Mouse (Mus musculus): ENCODE measurements around the gene Kcnn1. TPM values are rescaled to one million over a fixed set of nuclear protein-coding genes. Genes with fewer than 3 reads are reported as not detected.
"Not testable (repeated sequence)": the region's sequence is repeated elsewhere in the genome, so short reads cannot be mapped to it uniquely, and the experiment has no call there.

Kcnn1 gene
- total RNA-seq, 2 experiments from 2014 or later = 19.4 to 22.4 TPM

DNA sequence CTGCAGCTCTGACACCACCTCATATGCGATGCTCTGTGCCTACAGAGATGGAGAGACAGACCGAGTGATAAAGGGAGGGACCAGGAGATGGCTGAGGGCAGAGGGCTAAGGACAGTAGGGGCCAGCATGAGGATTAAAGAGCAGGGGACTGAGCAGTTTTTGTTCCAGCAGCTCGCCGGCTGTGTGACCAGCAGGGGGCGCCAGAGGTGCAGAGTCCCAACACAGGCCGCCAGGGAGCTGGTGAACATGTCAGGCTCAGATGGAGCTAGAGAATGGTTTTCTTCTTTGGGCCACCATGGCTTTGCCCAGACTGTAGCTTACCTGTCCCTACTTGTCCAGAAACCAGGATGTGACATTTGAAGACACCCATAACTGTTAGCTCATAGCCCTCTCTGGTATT, 18.5 kb downstream of the Kcnn1 start:
- DNase-seq (ENCODE audit: extremely low spot score in 1 of 2, low spot score in 1 of 2) = peak; percentile 90 to 98

DNA sequence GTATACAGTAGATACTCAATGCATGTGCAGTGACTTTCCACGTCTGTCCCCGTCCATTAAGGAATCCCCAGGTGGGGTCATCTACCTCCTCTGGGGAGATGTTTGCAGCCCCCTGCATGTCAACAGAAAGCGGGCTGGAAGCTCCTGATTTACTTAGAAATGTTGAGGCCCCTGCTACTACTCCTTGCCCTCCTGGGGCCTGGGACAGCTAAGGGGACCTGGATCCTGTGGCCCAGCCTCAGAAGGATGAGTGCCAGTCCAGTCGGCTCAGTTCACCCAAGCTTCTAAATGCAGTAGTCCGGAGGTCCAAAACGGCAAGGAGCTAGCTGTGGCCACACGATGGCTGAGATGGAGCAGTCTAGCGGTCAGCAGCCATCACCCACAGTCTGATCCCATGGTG, 19.1 kb downstream of the Kcnn1 start:
- DNase-seq (ENCODE audit: extremely low spot score in 1 of 2, low spot score in 1 of 2) = no peak

DNA sequence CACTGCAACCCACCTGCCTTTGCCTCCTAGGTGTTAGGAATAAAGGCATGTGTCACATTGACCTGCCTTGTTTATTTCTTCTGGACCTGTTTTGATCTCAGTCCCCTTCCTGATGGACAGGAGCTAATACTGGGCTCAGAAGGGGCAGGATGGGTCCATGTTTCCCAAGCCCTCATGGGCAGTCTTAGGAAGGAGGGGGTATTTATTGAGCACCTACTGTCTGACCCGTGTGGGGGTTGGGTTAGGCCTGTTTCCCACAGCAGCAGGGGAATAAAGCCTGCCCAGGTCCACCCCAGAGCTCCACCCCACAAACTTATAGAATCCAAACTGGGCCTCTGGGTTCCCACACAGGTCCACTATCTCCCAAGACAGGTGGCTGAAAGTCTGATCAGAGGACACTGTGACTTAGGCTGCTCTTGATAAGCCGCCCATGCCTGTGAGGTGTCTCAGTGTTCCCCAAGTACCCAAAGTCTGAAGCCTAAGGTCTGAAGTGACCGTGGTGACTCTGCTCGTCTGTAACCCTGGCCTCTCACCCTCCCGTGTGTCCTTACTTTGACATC, 19.8 kb downstream of the Kcnn1 start:
- no peak for DNase-seq (ENCODE audit: extremely low spot score in 1 of 2, low spot score in 1 of 2)

DNA sequence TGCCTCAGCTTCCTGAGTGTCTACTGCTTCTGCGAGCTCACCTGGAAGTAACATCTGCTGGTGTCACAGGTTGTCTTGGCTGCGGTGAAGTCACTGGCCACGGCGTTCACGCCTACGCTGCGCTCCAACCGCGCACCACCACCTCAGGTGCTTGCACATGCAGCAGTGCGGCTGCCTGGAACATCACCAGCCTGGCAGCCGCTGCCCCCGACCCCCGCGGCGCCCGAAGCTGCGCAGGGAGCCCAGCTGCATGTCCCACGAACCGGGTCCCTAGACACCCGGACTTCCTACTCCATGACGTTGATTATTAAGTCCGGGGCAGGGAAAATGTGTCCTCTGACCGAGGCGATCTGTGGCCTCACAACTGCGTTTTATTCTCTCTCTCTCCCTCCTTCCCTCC, 20.6 kb downstream of the Kcnn1 start:
- DNase-seq (ENCODE audit: extremely low spot score in 1 of 2, low spot score in 1 of 2) = no peak

DNA sequence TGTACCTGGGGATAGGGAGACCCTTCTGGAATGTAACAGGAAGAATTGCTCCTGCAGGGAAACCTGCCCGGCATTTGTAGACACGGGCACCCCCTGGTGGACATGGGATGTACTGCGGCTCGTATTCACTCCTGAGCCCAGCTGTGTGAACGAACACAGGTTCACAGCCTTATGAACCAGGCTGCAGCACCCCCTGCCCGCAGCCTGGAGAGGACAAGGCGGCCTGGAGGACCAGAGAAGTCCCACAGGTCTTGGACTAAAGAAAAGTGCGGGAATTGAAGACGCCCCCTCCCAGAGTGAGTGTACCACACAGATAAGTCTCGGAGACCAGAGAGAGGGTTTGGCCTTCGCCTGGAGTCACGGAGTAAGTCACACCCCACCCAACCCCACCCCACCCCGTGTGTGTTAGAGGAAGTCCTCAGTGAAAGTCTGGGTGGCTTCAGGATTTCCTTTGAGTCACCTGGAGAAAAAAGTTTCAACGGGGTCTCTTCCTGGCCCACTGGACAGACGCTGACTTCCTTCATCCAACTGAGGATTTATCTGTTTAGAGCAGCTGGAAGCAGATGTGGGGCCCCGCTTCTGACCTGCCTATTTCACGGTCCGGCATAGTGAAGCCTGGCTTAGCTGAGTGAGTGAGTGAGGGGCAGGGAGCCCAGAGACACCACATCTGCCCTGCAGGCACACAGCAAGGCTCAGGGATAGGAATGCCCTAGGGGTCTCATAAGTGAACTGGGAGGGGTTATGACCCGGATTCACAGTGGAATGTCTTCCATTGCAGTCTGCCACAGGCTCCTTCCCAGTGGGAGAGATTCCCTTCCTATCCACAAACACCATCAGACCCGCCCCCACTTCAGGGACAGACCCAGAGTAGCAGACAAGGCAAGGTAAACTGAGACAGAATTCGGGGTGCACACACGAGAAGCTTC, 21.6 kb downstream of the Kcnn1 start:
- peak; percentile 96 to 99 for DNase-seq (ENCODE audit: extremely low spot score in 1 of 2, low spot score in 1 of 2)

DNA sequence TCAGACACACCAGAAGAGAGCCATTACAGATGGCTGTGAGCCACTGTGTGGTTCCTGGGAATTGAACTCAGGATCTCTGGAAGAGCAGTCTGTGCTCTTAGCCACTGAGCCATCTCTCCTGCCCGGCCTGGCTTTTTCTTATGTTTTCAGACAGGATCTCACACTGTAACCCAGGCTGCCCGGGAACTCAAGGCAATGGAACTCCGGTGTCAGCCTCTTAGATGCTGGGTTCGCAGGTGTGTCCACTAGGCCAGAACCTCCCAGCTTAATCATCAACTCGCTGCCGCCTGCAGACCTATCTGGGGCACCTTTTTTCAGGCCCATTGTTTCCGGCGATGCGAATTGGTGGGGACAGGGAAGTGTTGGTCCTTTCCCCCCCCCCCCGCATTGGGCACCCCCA, 22.5 kb downstream of the Kcnn1 start:
- DNase-seq (ENCODE audit: extremely low spot score in 1 of 2, low spot score in 1 of 2) = no peak

DNA sequence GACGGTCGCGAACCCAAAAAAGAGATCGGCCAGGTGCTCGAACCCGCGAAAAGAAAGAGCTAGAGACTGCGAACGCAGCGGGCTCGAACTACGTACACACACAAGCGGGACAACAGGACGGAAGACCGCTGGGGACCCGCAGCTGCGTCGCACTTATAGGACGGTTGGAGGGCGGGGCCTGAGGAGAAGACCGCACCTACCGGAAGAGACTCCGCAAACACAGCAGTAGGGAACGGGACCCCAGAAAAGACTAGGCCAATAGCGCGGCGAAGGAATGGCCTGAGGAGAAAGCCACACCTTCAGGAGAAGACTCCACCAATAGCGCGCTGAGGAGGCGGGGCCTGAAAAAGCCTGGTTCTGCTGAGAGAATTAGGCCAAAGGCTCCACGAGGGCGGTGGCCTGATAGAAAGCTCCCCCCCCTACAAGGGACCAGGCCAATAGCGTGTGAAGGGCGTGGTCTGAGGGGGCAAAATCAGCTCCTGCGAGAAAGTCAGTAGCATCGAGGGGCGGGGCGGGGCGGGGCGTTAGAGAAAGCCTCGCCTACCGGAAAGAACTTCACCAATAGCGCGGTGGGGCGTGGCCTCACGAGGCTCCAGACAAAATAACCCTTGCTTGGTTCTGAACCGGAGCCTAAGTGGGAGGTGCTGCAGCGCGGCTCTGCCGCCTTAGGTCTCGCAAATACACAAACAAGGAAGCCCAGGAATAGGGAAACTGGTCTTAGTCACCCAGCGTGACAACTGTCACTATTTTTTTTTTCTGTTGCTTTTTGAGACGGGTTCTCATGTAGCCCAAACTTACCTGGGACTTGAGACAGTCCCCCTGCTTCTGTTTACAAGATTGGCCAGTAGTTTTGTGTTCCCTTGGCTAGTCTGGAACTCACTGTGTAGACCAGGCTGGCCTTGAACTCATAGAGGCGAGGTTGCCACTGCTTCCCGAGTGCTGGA, 23.4 kb downstream of the Kcnn1 start, which contains the start of gene Arrdc2:
Arrdc2 (minus strand) TSS at position 313 of the 944 bp plus-strand sequence.
- DNase-seq (ENCODE audit: extremely low spot score in 1 of 2, low spot score in 1 of 2) = peak; percentile 84 to 89

DNA sequence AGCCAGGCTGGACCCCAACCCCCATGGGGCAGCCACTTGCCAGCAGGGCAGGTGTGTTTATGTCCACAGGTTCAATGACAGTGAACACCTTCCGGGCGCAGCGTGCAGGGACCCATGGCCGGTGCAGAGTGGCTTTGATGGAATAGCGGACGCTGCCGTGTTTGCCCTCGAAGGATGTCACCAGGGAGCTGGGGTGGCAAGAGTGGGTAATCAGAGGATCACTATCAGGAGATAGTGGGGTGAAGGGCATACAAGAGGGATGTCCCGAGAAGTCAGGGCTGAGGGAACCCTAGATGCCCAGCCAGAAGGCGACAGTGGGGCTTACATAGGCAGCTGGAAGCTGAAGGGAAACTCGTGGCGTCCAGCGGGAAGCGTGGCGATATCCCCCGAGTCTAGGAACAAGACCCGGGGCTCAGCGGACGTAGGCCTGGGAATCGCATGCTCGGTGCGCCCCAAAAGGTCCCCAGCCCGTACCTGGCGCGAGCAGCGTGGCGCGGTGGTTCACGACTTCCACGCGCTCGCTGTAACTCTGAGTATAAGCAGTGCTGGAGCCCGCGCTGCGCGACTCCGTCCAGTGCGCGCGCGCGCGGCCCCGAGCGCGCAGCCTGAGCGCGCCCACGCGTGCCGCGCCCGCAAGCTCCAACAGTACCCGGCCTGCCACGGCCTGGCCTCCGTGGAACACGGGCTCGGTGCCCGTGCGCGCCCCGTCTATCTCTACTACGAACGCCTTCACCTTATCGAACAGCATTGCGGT, 24.2 kb downstream of the Kcnn1 start:
- peak in 1 of 2 experiments; percentile 27 for DNase-seq (ENCODE audit: extremely low spot score in 1 of 2, low spot score in 1 of 2)

DNA sequence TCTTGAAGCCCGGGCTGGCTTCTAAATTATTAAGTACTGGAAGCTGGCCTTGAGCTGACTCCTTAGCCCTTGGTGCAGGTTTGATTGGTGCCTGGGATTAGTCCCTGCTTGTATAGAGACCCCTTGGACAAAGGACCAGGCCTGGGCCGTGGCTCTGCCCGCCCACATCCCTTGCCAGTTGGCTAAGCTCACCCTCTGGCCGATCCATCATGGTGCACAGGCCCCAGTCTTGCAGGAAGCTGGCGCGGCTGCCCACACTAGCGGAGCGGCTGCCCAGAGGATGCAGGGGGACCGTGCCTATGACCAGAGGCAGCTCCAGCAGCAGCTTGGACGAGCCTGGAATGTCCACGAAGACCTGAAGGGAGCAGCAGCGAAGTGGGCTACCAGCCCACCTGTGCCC, 26.4 kb downstream of the Kcnn1 start:
- no peak for DNase-seq (ENCODE audit: extremely low spot score in 1 of 2, low spot score in 1 of 2)

DNA sequence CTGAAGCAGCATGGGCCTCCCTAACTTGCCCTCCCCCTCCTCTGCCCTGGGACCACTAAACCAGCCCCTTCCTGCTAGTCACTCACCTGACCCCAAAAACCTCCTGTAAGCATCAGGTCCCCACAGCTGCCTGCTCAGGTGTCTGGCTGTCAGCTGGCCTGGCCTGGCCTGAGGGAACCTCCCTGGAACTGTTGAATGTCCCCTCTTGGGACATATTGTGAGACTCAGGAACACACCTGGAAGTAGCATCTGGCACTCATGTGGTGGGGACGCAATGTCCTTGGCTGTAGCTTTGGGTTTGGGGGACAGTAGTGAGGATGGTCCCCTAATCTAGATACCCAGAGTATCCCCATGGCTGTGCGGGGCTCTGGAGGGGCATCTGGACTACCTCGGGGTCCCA, 29.0 kb downstream of the Kcnn1 start:
- DNase-seq (ENCODE audit: extremely low spot score in 1 of 2, low spot score in 1 of 2) = no peak

DNA sequence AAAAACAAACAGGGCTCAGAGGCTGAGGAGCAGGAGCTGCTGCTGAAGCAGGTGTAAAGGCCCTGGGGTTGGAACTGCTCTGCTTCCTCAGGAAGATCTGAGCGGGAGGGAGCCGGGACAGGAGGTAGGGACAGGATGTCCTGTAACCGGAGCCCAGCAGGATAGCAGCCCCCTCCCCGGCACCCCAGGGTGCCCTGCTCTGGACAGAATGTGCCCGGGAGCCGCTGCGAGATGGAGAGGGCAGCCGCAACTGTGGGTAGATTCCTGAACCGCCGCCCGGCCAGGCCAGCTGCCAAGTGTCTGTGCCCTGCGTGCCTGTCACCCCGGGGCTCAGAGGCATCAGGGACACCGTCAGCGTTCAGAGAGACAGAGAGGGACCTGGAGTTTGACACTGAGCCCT, 29.5 kb downstream of the Kcnn1 start:
- peak in 1 of 2 experiments; percentile 40 for DNase-seq (ENCODE audit: extremely low spot score in 1 of 2, low spot score in 1 of 2)

DNA sequence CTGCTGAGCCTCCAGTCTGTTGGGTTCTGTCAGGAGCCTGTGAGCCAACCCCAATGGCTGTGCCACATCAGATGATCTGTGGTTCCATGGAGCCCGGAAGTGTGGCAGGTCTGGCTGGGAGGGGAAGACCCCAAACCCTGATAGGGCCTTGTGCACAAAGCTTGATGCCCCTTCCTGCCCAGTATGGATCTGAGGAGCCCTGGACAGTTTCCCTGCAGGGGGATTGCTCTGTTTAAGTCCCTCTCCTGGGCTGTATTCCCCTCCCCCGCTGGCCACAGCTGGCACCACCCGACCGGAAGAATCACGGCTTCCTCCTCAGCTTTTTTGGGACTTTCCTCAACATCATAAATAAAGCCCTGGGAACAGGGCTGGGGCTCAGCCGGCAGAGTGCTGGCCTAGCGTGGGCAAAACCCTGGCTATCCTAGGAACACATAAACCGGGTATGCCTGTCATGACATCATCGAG, 30.0 kb downstream of the Kcnn1 start:
- no peak for DNase-seq (ENCODE audit: extremely low spot score in 1 of 2, low spot score in 1 of 2)

DNA sequence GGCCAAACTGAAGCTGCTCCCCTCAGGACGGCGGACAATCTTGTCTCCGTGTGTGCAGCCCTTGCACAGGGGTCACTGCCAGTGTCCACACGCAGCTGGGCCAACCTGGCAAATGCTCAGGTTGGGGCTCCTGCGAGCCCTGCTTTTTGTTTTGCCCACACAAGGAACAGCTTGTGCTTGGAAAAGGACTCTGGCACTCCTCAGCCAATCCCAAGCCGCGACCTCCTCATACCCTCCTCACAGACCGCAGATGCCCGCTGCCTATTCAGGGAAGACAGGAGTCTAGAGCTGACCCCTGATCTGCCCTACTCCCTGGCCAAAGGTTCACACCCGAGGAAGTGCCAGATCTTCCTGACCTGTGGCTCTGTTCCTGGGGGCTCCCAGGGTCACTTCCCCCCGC, 30.7 kb downstream of the Kcnn1 start:
- DNase-seq (ENCODE audit: extremely low spot score in 1 of 2, low spot score in 1 of 2) = no peak

DNA sequence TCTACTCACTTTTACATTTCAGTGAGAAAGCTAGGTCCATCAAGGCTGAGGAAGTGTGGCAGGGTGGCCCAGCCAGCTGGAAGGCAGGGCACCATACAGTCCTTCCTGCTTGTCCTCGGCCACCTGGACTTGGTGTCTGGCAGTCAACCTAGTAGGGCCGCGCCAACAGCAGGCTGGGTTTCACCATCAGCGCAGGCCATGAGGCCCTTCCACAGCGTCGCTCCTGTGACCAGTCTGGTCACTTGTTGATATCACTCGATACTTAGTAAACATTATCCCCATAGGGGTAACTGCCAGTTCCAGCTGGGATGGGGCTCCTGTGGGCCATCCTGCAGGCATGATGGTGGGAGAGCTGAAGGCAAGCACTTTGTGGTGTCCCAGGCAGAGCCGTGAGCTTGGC, 31.5 kb downstream of the Kcnn1 start:
- DNase-seq (ENCODE audit: extremely low spot score in 1 of 2, low spot score in 1 of 2) = no peak

DNA sequence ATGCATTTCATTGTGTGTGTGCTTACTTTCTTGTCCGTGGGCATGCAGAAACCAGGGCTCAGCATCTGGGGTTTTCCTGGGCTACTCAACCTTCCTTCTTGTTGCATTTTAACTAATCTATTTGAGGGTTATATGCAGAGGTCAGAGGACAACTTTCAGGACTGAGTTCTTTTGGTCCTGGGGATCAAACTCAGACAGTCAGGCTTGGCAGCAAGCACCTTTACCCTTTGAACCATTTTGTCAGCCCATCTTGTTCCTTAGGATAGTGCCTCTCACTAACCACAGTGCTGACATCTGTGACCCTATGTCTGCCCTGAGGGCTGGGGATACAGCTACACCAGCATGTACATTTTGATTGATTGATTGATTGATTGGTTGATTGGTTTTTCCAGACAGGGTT, 35.3 kb downstream of the Kcnn1 start:
- DNase-seq (ENCODE audit: extremely low spot score in 1 of 2, low spot score in 1 of 2) = no peak

DNA sequence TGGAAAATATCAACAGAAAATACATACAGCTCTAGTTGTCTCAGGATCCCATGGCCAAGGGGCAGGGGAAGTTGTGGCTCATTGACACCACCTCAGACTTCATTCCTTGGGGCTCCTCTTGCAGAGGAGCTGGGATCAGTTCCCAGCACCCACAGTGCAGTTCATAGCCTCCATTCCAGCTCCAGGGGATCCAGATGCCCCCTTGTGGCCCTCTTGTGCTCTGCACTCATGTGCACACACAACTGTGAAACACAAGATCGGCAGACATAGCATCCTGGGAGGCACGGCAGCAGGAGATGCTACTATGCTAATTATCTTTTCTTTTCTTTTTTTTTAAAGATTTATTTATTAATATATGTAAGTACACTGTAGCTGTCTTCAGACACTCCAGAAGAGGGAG, 36.0 kb downstream of the Kcnn1 start:
- no peak for DNase-seq (ENCODE audit: extremely low spot score in 1 of 2, low spot score in 1 of 2)

DNA sequence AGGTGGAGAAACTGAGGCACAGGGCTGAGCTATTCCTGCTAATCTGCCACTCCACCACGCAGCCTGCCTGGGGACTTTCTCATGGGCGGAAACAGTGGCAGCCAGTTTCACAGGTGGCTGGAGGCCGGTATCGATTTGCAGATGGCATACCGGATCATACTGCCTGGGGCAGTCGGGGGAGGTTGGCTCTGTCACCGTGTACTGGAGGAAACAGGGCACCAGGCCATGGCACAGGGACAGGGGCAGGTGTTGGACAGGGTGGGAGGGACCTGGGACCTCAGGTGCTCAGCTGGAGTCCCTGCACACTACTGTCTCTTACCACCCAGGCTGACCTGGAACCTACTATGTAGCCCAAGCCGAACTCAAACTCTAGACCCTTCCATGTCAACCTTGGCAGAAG, 37.2 kb downstream of the Kcnn1 start:
- DNase-seq (ENCODE audit: extremely low spot score in 1 of 2, low spot score in 1 of 2) = no peak

DNA sequence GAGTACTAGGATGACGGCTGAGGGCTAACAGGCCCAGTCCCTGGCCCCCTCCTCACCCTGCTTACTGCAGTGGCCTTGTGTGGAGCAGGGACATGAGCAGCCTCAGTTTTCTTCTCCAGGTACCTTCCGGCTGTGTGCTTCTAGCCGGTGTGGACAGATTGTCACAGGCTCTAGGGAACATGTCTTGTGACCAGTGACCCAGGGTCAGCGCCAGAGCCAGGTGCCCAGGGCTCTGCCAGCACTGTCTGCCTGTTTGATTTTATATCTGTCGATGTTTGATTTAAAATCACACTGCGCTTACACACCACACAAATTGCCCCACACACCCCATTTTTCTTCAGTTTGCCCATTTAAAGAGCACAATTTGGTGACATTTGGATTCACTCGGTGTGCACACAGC, 39.3 kb downstream of the Kcnn1 start:
- no peak for DNase-seq (ENCODE audit: extremely low spot score in 1 of 2, low spot score in 1 of 2)

DNA sequence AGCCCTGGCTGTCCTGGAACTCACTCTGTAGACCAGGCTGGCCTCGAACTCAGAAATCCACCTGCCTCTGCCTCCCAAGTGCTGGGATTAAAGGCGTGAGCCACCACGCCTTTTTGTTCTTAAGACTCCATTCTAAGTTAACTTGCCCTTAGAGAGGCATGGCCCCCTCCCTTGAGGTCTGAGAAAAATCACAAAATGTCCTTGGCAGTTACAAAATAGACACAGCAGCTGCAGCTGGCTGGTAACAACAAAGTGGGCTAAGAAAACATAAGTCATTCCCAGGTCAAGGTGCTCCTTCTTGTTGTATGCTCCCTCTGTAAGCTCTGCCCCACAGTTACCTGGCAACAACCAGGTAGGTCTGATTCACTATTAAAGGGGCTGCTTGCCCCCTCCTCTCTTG, 40.5 kb downstream of the Kcnn1 start:
- not testable (repeated sequence) for DNase-seq (ENCODE audit: extremely low spot score in 1 of 2, low spot score in 1 of 2)

DNA sequence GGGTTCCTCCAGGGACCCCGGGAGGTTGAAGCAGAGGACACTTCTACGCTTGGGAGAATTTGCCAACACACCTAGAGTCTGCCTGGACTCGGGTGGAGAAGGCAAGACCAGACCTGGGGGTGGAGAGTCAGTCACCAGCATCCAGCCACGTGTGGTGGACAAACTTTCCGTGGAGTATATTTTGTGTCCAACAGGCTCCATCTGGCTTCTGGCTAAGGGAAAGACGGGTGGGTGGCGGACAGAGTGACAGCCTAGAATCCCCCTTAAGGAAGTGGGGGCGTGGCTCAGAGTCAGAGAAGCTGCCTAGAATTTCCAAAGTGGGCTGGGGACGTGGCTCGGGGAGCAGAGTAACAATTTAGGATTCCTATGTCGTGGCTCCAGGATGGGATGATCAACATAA, 41.1 kb downstream of the Kcnn1 start:
- DNase-seq (ENCODE audit: extremely low spot score in 1 of 2, low spot score in 1 of 2) = no peak
